Mouse (Mus musculus): ENCODE measurements around the gene Plch1.

Gene Plch1

GRCm38 (mm10) chr3:63865069-63865468, 34.2 kb downstream of the Plch1 start:
- DNase-seq (ENCODE audit: extremely low spot score, low read depth, low spot score), result no peak

GRCm38 (mm10) chr3:63862716-63863115, 36.6 kb downstream of the Plch1 start:
- no peak for DNase-seq (ENCODE audit: extremely low spot score, low read depth, low spot score)

GRCm38 (mm10) chr3:63852828-63853227, 46.4 kb downstream of the Plch1 start:
- no peak for DNase-seq (ENCODE audit: extremely low spot score, low read depth, low spot score)

- no peak for DNase-seq (ENCODE audit: extremely low spot score, low read depth, low spot score)
Observed at GRCm38 (mm10) chr3:63851125-63851698, 48.1 kb downstream of the Plch1 start.

GRCm38 (mm10) chr3:63849765-63850346, 49.4 kb downstream of the Plch1 start:
- no peak for DNase-seq (ENCODE audit: extremely low spot score, low read depth, low spot score)

GRCm38 (mm10) chr3:63844141-63844540, 55.1 kb downstream of the Plch1 start:
- peak; percentile 49 for DNase-seq (ENCODE audit: extremely low spot score, low read depth, low spot score)

GRCm38 (mm10) chr3:63842436-63842835, 56.8 kb downstream of the Plch1 start:
- no peak for DNase-seq (ENCODE audit: extremely low spot score, low read depth, low spot score)

GRCm38 (mm10) chr3:63837750-63838149, 61.5 kb downstream of the Plch1 start:
- DNase-seq (ENCODE audit: extremely low spot score, low read depth, low spot score), result no peak

- DNase-seq (ENCODE audit: extremely low spot score, low read depth, low spot score), result no peak
Observed at GRCm38 (mm10) chr3:63836937-63837632, 62.2 kb downstream of the Plch1 start.

- no peak for DNase-seq (ENCODE audit: extremely low spot score, low read depth, low spot score)
Observed at GRCm38 (mm10) chr3:63835816-63836215, 63.5 kb downstream of the Plch1 start.

- no peak for DNase-seq (ENCODE audit: extremely low spot score, low read depth, low spot score)
Observed at GRCm38 (mm10) chr3:63823874-63824400, 75.3 kb downstream of the Plch1 start.

GRCm38 (mm10) chr3:63822631-63823030, 76.6 kb downstream of the Plch1 start:
- DNase-seq (ENCODE audit: extremely low spot score, low read depth, low spot score), result no peak

- DNase-seq (ENCODE audit: extremely low spot score, low read depth, low spot score), result no peak
Observed at GRCm38 (mm10) chr3:63815131-63815530, 84.1 kb downstream of the Plch1 start.

- DNase-seq (ENCODE audit: extremely low spot score, low read depth, low spot score), result no peak
Observed at GRCm38 (mm10) chr3:63814203-63814602, 85.1 kb downstream of the Plch1 start.

GRCm38 (mm10) chr3:63806906-63807305, 92.4 kb downstream of the Plch1 start:
- DNase-seq (ENCODE audit: extremely low spot score, low read depth, low spot score), result no peak

GRCm38 (mm10) chr3:63805496-63805895, 93.8 kb downstream of the Plch1 start:
- DNase-seq (ENCODE audit: extremely low spot score, low read depth, low spot score), result no peak

- DNase-seq (ENCODE audit: extremely low spot score, low read depth, low spot score), result no peak
Observed at GRCm38 (mm10) chr3:63800685-63801084, 98.6 kb downstream of the Plch1 start.

GRCm38 (mm10) chr3:63786805-63787365, 112.4 kb downstream of the Plch1 start:
- DNase-seq (ENCODE audit: extremely low spot score, low read depth, low spot score), result no peak

- DNase-seq (ENCODE audit: extremely low spot score, low read depth, low spot score), result no peak
Observed at GRCm38 (mm10) chr3:63772617-63773305, 126.5 kb downstream of the Plch1 start.

- DNase-seq (ENCODE audit: extremely low spot score, low read depth, low spot score), result no peak
Observed at GRCm38 (mm10) chr3:63760821-63761220, 138.5 kb downstream of the Plch1 start.

GRCm38 (mm10) chr3:63740073-63740472, 159.2 kb downstream of the Plch1 start:
- DNase-seq (ENCODE audit: extremely low spot score, low read depth, low spot score), result no peak
